Mouse (Mus musculus) neural tube, embryonic 11.5 days (tissue): Measurements from ENCODE around the gene 2310039H08Rik. TPM values are rescaled to one million over a fixed set of nuclear protein-coding genes. Genes with fewer than 3 reads are reported as not detected.
"Not testable (repeated sequence)": the region's sequence is repeated elsewhere in the genome, so short reads cannot be mapped to it uniquely, and the experiment has no call there.

Experiments used
- ATAC-seq: fragments of 200-750 bp; cut with Nextera tagmentation; 2 replicates; pipeline ENCODE4 v1.8.0; 2017; ENCODE audit warnings: moderate number of reproducible peaks, mild to moderate bottlenecking, moderate TSS enrichment, moderate library complexity; ENCODE audit not compliant: insufficient read depth, low FRiP score, low TSS enrichment
- DNase-seq: peaks from one replicate; pipeline ENCODE4 v3.0.0-alpha.2; 2015; ENCODE audit warnings: low spot score
- H3K27ac ChIP-seq: fragments of 300-500 bp; sonication (generic); 2 replicates; pipeline ENCODE4 v1.5.1; 2014; ENCODE audit warnings: low read depth, mild to moderate bottlenecking, low read length
- H3K27me3 ChIP-seq: fragments of 300-500 bp; sonication (generic); 2 replicates; pipeline ENCODE4 v1.6.1; 2014; ENCODE audit warnings: mild to moderate bottlenecking, low read length, mixed read lengths; ENCODE audit not compliant: control insufficient read depth, insufficient read depth
- H3K36me3 ChIP-seq: fragments of 300-500 bp; sonication (generic); 2 replicates; pipeline ENCODE4 v1.6.1; 2014; ENCODE audit warnings: mild to moderate bottlenecking, low read length, moderate library complexity, mixed read lengths; ENCODE audit not compliant: control insufficient read depth, insufficient read depth
- H3K4me1 ChIP-seq: fragments of 300-500 bp; sonication (generic); 2 replicates; pipeline ENCODE4 v1.6.1; 2014; ENCODE audit warnings: low read length, mixed read lengths; ENCODE audit not compliant: control insufficient read depth, insufficient read depth
- H3K4me2 ChIP-seq: fragments of 300-500 bp; sonication (generic); 2 replicates; pipeline ENCODE4 v1.6.1; 2014; ENCODE audit warnings: low read depth, mild to moderate bottlenecking, moderate library complexity
- H3K4me3 ChIP-seq: fragments of 300-500 bp; sonication (generic); 2 replicates; pipeline ENCODE4 v1.5.1; 2014; ENCODE audit warnings: low read depth, low read length
- H3K9ac ChIP-seq: fragments of 300-500 bp; sonication (generic); 2 replicates; pipeline ENCODE4 v1.6.1; 2014; ENCODE audit warnings: mild to moderate bottlenecking, low read length
- H3K9me3 ChIP-seq: fragments of 300-500 bp; sonication (generic); 2 replicates; pipeline ENCODE4 v1.6.1; 2016; ENCODE audit warnings: low read length; ENCODE audit not compliant: control insufficient read depth
- WGBS: fragments of 180-500 bp; shearing (Covaris S2); extraction: QIAGEN DNeasy Blood & Tissue Kit; methylation state at CpG from one replicate; pipeline ENCODE4 v1.1.7; 2014; 5-methylcytosine and 5-hydroxymethylcytosine counted together
- polyA plus RNA-seq: library from polyadenylated mRNA; unstranded; fragments of >200 nt; fragmentation: Nextera tagmentation; extraction: Ambion mirVana; gene quantifications from 2 replicates; pipeline ENCODE4 v1.2.1, GENCODE M21; 2014

The 2310039H08Rik gene
- polyA plus RNA-seq, 1 experiment from 2014 or later: 47.8 TPM

DNA sequence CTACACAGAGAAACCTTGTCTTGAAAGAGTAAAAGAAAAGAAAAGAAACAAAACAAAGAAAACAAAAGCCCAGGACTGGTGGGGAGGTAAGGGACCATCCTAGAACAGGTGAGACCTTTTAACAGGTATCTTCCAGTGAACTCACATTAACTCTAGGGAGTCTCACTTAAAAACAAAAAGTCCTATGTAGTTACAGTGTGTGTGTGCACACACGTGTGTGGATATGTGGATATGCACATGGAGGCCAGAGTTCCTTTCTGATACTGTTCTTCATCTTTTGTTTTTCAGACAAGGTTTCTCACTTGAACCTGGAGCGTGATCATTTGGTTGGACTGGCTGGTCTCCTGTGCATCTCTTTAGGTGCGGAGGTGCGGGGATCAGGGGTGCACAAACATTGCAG lies 21.9 kb upstream of the 2310039H08Rik start:
- Histone ChIP-seq H3K27me3 (no peaks in the 10 kb centered on the region), H3K9me3 (no peaks in the 10 kb centered on the region), H3K9ac (no peak overlapping the region), H3K4me3 (peak overlapping the region; percentile 64; the same call in 1 of the 2 replicates), H3K36me3 (peaks cover 4% of the 10 kb centered on the region), H3K27ac (no peak overlapping the region), H3K4me2 (peak overlapping the region; percentile 79; the same call in 1 of the 2 replicates), H3K4me1 (peaks cover 7% of the 10 kb centered on the region; the same call in 1 of the 2 replicates)
- WGBS: 91% methylated on average over 4 of the region's 4 CpGs
- no peak for ATAC-seq
- no peak for DNase-seq

DNA sequence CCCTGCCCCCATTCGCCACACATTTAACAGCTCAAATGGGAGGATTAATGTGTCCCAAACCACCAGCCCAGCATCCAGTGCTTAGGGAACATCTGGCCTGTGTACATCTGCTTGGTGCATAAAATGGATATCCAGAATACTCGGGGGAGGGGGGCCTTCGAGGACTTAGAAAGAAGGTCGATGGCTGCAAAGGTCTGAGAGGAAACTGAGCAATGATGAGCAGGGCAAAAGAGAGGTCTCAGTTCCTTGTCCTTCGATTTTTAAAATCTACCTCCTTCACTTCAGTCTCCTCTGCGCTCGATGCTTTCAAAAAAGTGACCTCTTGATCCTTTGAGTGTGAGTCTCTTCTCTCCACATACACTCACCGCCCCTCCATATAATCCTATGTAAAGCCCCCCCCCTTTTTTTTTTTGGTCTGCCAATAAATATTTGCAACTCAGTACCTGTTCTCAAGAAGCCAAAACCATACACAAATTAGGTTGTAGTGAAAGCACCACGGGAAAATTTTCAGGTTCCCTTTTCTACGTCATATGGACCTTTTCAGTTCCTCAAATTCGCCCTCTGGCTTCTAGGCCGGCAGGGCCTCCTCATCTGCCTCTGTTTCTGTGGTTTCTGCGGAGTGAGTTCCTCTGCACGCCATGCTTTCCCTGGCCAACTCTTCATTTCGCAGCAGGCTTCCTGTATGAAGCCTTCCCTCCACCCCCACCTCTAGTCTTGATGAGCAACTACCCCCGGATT lies 21.2 kb upstream of the 2310039H08Rik start:
- H3K4me3 ChIP-seq: peak overlapping the region; percentile 64
- 27% methylated on average over 16 of the region's 16 CpGs for WGBS
- ATAC-seq (no peak), DNase-seq (no peak)
- H3K4me2 ChIP-seq: peak overlapping the region; percentile 79
- H3K27me3 ChIP-seq: no peaks in the 10 kb centered on the region
- peak overlapping the region; percentile 68 for H3K9ac ChIP-seq
- peak overlapping the region; percentile 75 for H3K27ac ChIP-seq
- peaks cover 7% of the 10 kb centered on the region; the same call in 1 of the 2 replicates for H3K4me1 ChIP-seq
- no peaks in the 10 kb centered on the region for H3K9me3 ChIP-seq
- peaks cover 4% of the 10 kb centered on the region for H3K36me3 ChIP-seq

DNA sequence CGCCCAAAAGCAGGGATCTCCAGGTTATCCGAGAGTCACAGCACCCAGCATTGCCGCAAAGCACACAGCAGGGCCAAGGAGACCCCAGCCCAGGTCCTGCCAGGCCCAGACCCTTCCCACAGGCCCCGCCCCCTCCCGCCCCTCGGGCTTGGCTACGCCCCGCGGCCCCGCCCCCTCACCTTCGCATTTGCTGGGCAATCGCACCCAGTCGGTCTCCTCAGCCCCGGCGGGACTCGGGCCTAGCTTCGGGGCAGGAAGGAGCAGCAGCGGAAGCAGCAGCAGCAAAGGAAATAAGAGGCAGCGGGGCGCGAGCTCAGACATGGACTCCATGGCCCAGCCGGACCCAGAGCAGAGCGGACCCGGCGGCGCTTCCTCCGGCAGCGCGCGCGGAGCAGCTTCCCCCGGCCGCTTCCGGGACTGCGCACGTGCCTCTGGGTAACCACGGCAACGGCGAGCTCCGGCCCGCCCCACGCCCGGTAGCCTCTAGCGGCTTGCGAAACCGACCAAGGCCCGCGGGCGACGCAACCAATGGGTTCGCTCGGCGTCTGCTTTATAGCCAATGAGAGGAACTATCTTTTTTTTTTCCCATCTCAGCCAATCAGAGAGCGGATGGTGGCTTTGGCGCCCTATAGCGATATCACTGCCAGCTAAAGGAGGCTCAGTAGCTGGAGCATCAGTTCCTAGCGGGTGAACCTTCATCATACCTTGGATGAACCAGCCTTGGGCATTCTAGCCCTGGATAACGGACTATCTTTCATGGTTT lies 20.5 kb upstream of the 2310039H08Rik start, which contains the start of gene Cnpy3:
Cnpy3 (minus strand) TSS at position 421 of the 763 bp plus-strand sequence.
- Histone ChIP-seq H3K9me3 (no peaks in the 10 kb centered on the region), H3K36me3 (peaks cover 4% of the 10 kb centered on the region), H3K27ac (peak within 1 kb of the TSS; percentile 75), H3K4me1 (peaks cover 7% of the 10 kb centered on the region; the same call in 1 of the 2 replicates), H3K27me3 (no peaks in the 10 kb centered on the region), H3K9ac (peak within 1 kb of the TSS; percentile 68), H3K4me2 (peak within 1 kb of the TSS; percentile 79), H3K4me3 (peak within 1 kb of the TSS; percentile 64)
- peak; percentile 99 for DNase-seq
- under 1% methylated on average over 54 of the region's 58 CpGs for WGBS
- peak; percentile 98 for ATAC-seq

DNA sequence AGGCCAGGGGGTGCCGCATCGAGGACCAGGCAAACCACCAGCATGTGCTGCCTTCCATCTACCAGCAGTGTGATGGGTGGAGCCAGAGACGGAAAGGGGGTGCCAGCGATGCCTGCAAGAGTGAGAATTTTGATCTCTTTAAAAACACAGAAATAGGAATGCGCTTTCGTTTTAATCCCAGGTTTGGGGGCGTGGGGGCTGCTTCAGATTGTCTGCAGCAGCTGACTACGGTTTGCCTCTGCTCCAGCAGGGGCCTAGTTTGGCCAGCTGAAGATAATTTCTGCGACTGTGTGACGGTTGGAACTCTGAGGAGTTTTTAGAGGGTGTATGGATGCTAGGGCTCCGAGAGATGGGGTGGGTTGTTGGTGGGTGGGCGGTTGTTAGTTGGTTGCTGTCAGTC lies 13.7 kb upstream of the 2310039H08Rik start:
- WGBS: 82% methylated on average over 12 of the region's 12 CpGs

DNA sequence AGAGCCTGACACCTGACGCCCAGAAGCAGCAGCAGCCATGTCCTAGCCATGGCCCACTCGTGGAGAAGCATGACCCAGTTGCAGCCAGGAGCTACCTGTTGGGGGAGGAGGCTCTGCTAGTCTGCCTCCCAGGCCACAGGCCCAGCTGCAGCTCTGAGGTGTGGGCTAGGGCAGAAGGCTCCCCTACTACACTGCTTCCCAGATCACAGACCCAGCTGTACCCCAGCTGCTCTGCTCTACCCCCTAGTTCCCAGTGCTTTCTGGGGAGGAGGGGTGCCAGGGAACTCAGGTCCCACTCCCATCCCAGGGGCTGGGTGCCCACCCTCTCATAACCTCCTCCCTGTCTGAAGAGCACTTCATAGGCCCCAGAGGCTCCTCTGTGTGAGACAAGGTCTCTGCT lies 8.9 kb upstream of the 2310039H08Rik start, which contains the start of gene Ptcra:
Ptcra (minus strand) TSS at position 169 of the 400 bp plus-strand sequence.
- no peak within 1 kb of the TSS for H3K4me2 ChIP-seq
- H3K9me3 ChIP-seq: no peaks in the 10 kb centered on the region
- no peak within 1 kb of the TSS for H3K4me3 ChIP-seq
- DNase-seq (no peak), ATAC-seq (no peak)
- H3K9ac ChIP-seq: no peak within 1 kb of the TSS
- no peaks in the 10 kb centered on the region for H3K4me1 ChIP-seq
- no peak within 1 kb of the TSS for H3K27ac ChIP-seq
- H3K36me3 ChIP-seq: no peaks in the 10 kb centered on the region
- H3K27me3 ChIP-seq: no peaks in the 10 kb centered on the region
- 53% methylated on average over 2 of the region's 2 CpGs for WGBS

More for the DNA sequence above, 13.7 kb upstream of the 2310039H08Rik start:
- no peaks in the 10 kb centered on the region for H3K36me3 ChIP-seq
- no peak overlapping the region for H3K9ac ChIP-seq
- no peak overlapping the region for H3K4me2 ChIP-seq
- H3K9me3 ChIP-seq: no peaks in the 10 kb centered on the region
- H3K27me3 ChIP-seq: no peaks in the 10 kb centered on the region
- H3K4me1 ChIP-seq: no peaks in the 10 kb centered on the region
- DNase-seq (no peak), ATAC-seq (no peak)
- no peak overlapping the region for H3K4me3 ChIP-seq
- no peak overlapping the region for H3K27ac ChIP-seq

DNA sequence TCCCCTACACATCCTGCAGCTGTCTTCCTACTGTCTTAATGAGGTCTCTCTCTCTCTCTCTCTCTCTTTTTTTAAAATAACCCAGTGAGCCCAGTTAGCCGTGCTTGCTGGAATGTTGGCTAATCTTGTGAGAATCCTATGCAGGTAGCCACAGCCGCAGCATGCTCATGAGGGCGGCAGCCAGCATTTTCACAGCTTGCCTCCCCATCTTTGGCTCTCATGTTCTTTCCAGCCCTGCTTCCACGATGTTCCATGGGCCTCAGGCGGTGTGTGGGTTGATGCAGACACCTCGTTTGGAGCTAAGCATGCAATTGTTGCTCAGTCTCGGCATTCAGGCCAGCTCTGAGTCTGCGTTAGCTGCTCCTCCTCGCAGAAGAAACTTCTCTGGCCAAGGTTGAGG lies 7.5 kb upstream of the 2310039H08Rik start:
- H3K4me2 ChIP-seq, H3K27ac ChIP-seq, H3K4me3 ChIP-seq, H3K4me1 ChIP-seq, H3K27me3 ChIP-seq, H3K9me3 ChIP-seq, H3K36me3 ChIP-seq, ATAC-seq, H3K9ac ChIP-seq, DNase-seq: not testable (repeated sequence)
- WGBS: 73% methylated on average over 9 of the region's 9 CpGs

DNA sequence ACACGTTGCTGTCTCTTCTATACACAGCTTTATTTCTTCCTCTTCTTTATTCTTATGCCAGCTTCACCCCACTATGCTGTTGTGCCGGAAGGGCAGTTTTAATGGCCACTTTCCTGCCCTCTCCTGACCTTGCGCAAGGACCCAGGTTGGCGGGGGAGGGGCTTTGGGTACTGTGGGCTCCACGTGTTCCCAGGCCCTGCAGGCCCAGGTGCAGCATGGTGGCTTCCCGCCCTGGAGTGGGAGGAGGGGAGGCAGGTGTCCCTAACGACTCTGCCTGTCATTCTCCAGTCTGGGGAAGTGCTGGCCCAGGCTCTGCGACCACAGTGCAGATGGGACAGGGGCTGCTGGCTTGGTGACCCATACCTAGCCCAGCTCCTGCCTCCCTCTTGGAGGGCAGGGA lies 4.6 kb upstream of the 2310039H08Rik start:
- Histone ChIP-seq H3K36me3 (no peaks in the 10 kb centered on the region), H3K4me3 (no peak overlapping the region), H3K27ac (no peak overlapping the region), H3K9ac (no peak overlapping the region), H3K4me2 (no peak overlapping the region), H3K9me3 (no peaks in the 10 kb centered on the region), H3K27me3 (no peaks in the 10 kb centered on the region), H3K4me1 (peaks cover 5% of the 10 kb centered on the region)
- DNase-seq (no peak), ATAC-seq (no peak)
- 52% methylated on average over 8 of the region's 8 CpGs for WGBS

DNA sequence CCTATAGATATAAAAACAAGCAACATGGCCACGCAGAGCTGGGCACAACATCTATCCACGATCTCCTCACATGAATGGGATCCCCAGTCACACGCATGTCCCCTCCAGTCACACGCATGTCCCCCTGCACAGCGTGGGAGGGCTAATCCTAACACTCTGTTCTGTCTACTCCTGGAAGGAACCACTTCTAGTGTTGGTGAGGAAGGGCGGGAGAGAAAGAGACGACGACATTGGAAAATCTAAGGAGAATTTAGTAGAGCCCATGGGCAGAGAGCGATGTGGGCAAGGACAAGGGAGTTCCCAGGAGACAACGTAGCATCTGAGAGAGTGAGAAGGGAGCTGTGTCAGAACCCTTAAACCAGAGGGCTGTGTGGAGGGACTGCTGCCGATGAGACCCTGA lies 1.9 kb upstream of the 2310039H08Rik start:
- no peak for DNase-seq
- Histone ChIP-seq H3K4me2 (no peak overlapping the region), H3K27me3 (no peaks in the 10 kb centered on the region), H3K4me1 (peaks cover 13% of the 10 kb centered on the region), H3K4me3 (no peak overlapping the region), H3K27ac (no peak overlapping the region), H3K36me3 (peaks cover 4% of the 10 kb centered on the region), H3K9ac (no peak overlapping the region), H3K9me3 (no peaks in the 10 kb centered on the region)
- WGBS: 90% methylated on average over 11 of the region's 11 CpGs
- no peak for ATAC-seq
